Mouse (Mus musculus): Measurements from ENCODE around the gene Dcun1d1.

DNA sequence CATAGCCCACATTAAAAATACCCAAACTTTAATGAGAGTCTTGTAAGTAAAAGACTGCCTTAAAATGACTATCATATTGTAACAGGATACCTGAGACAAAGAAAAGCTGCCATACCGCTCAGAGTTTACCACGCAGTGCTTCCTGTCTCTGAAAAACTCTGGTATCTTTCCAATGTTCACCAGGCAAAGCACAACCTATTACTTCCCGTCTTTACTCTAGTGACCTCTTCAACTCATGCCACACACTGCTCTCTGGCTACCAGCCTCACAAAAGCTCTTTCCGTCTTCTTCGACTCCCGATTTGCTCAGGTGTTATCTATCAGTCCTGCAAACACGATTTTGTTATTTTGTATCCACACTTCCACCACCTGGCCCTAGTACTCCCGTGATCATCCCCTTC lies 7.4 kb downstream of the Dcun1d1 start:
- TF ChIP-seq CTCF (IDR thresholded peaks at IDR 0.05; ENCODE audit: low read depth, low read length) (no peak), GATA1 (IDR thresholded peaks at IDR 0.05; ENCODE audit: borderline replicate concordance, low read length) (no peak)

Measured in G1E (cell line).